Mouse (Mus musculus) stomach, postnatal 0 days (tissue): ENCODE data around the gene Tmed10. TPM values are rescaled to one million over a fixed set of nuclear protein-coding genes. Genes with fewer than 3 reads are reported as not detected.
A peak's percentile ranks its signal among the peaks of the same experiment; 100 is the strongest.

ENCODE experiments used
- ATAC-seq: fragments of 200-750 bp; cut with Nextera tagmentation; 2 replicates; pipeline ENCODE4 v1.8.0; 2017; ENCODE audit not compliant: low FRiP score, low TSS enrichment
- DNase-seq: peaks from one replicate; pipeline ENCODE4 v3.0.0-alpha.2; 2016; ENCODE audit warnings: low spot score
- H3K27ac ChIP-seq: fragments of 300-500 bp; sonication (generic); replicated peaks from 2 replicates; pipeline ENCODE4 v1.5.1; 2014; ENCODE audit warnings: mild to moderate bottlenecking, control low read depth
- H3K27me3 ChIP-seq: fragments of 300-500 bp; sonication (generic); 2 replicates; pipeline ENCODE4 v1.6.1; 2014; ENCODE audit warnings: low read length; ENCODE audit not compliant: control insufficient read depth, insufficient read depth
- H3K36me3 ChIP-seq: fragments of 300-500 bp; sonication (generic); 2 replicates; pipeline ENCODE4 v1.6.1; 2014; ENCODE audit warnings: low read length, mixed read lengths; ENCODE audit not compliant: control insufficient read depth, insufficient read depth
- H3K4me1 ChIP-seq: fragments of 300-500 bp; sonication (generic); replicated peaks from 2 replicates; pipeline ENCODE4 v1.6.1; 2014; ENCODE audit warnings: antibody characterized with exemption; ENCODE audit not compliant: control insufficient read depth, insufficient read depth
- H3K4me2 ChIP-seq: fragments of 300-500 bp; sonication (generic); replicated peaks from 2 replicates; pipeline ENCODE4 v1.6.1; 2014; ENCODE audit warnings: low read depth, mild to moderate bottlenecking, control low read depth, moderate library complexity
- H3K4me3 ChIP-seq: fragments of 300-500 bp; sonication (generic); 2 replicates; pipeline ENCODE4 v1.5.1; 2014; ENCODE audit warnings: low read depth, low read length, control low read depth
- H3K9ac ChIP-seq: fragments of 300-500 bp; sonication (generic); 2 replicates; pipeline ENCODE4 v1.6.1; 2014; ENCODE audit warnings: mild to moderate bottlenecking, low read length, control low read depth, mixed read lengths
- H3K9me3 ChIP-seq: fragments of 300-500 bp; sonication (generic); 2 replicates; pipeline ENCODE4 v1.6.1; 2016; ENCODE audit warnings: low read length; ENCODE audit not compliant: control insufficient read depth
- CTCF ChIP-seq: IDR thresholded peaks from 2 replicates; pipeline ENCODE4 v1.5.1; 2016; ENCODE audit warnings: antibody characterized with exemption, low read depth, mild to moderate bottlenecking, moderate library complexity
- EP300 ChIP-seq: optimal IDR thresholded peaks from 2 replicates; pipeline ENCODE3; 2016; ENCODE audit warnings: antibody characterized with exemption
- WGBS: fragments of 180-500 bp; shearing (Covaris S2); extraction: QIAGEN DNeasy Blood & Tissue Kit; methylation state at CpG from one replicate; pipeline ENCODE4 v1.1.7; 2014; 5-methylcytosine and 5-hydroxymethylcytosine counted together
- polyA plus RNA-seq: library from polyadenylated mRNA; unstranded; fragments of >200 nt; fragmentation: Nextera tagmentation; extraction: Ambion mirVana; gene quantifications from 2 replicates; pipeline ENCODE4 v1.2.1, GENCODE M21; 2015

Tmed10 gene
- polyA plus RNA-seq, 1 experiment from 2014 or later, result 370 TPM

DNA sequence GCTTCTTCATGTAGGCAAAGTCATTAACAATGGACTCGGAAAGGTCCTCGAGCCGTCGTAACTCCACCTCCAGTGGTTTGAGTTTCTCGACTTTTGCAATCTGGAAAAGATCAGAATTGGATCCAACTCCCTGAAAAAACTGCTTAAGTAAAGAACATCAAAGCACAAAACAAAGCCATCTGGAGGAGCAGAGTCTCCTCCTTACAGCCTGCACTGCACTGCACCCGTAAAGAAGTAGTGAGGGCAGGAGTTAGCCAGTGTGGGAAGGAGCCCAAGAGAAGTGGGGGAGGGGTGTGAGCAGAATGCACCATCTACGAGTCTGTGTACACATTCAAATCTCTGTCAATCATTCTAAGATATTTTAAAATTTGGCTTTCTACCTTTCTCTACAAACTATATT is 30.4 kb downstream of the Tmed10 start:
- ATAC-seq (no peak), DNase-seq (no peak)
- H3K4me1 ChIP-seq, result no peaks in the 10 kb centered on the region; the same call in 1 of the 2 replicates
- no peak overlapping the region for H3K9ac ChIP-seq
- H3K27ac ChIP-seq, result no peak overlapping the region
- TF ChIP-seq CTCF, result no peak
- TF ChIP-seq EP300, result no peak
- WGBS, result 49% methylated on average over 7 of the region's 7 CpGs
- no peak overlapping the region for H3K4me3 ChIP-seq
- no peak overlapping the region for H3K4me2 ChIP-seq
- H3K9me3 ChIP-seq, result no peaks in the 10 kb centered on the region
- no peaks in the 10 kb centered on the region for H3K27me3 ChIP-seq
- H3K36me3 ChIP-seq, result peaks cover 5% of the 10 kb centered on the region; the same call in 1 of the 2 replicates

DNA sequence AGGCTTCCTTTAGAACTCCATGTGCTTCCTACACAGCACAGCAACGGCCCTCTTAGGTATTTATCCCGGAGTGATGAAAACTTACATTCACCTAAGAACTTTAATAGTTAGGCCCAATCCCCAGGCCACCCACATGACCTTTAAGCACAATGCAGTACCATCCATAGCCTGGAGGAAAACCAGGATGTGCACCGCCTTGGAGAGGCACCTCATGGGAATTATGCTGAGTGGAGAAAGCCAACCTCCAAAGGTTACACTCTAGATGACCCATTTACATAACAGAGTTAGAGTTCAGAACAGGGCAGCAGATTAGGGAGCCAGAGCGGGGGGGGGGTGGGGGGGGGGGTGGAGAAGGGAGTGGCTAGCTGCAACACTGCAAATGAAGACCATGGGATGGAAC is 32.3 kb downstream of the Tmed10 start:
- H3K9me3 ChIP-seq, result no peaks in the 10 kb centered on the region
- TF ChIP-seq EP300 (no peak), CTCF (no peak)

DNA sequence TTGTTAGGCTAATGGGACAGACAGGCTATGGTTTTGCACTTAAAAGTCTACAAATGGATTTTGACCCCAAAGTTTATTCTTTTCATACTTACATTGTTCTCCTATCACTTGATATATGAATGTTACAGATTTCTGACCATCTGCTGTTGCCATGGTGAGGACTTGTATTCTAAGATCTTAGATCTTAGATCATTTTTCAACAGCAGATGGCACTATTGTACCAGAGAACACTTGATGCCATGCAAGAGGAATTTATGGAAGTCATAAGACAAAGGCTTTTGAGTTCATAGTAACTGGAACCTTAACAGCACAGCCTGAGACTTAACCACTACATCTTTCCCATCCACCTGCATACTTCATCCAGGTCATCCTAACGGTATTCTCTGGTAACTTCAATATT is 33.5 kb downstream of the Tmed10 start:
- H3K36me3 ChIP-seq, result peaks cover under 1% of the 10 kb centered on the region; the same call in 1 of the 2 replicates
- no peaks in the 10 kb centered on the region for H3K9me3 ChIP-seq
- ATAC-seq, result no peak
- H3K9ac ChIP-seq, result no peak overlapping the region
- TF ChIP-seq EP300 (no peak), CTCF (peak; percentile 83)
- H3K27me3 ChIP-seq, result no peaks in the 10 kb centered on the region
- 44% methylated on average over 1 of the region's 1 CpGs for WGBS
- H3K4me1 ChIP-seq, result 0 out of 2 replicates have a peak, but pooled peaks cover 2% of the 10 kb centered on the region
- no peak overlapping the region for H3K4me3 ChIP-seq
- H3K27ac ChIP-seq, result no peak overlapping the region
- no peak for DNase-seq
- H3K4me2 ChIP-seq, result no peak overlapping the region

More for the DNA sequence above, 32.3 kb downstream of the Tmed10 start:
- WGBS, result 68% methylated on average over 4 of the region's 4 CpGs
- DNase-seq, result no peak
- Histone ChIP-seq H3K4me3 (no peak overlapping the region), H3K36me3 (no peaks in the 10 kb centered on the region), H3K9ac (no peak overlapping the region), H3K4me1 (peaks cover 2% of the 10 kb centered on the region; the same call in 1 of the 2 replicates), H3K27ac (no peak overlapping the region), H3K4me2 (no peak overlapping the region), H3K27me3 (no peaks in the 10 kb centered on the region)
- ATAC-seq, result no peak

DNA sequence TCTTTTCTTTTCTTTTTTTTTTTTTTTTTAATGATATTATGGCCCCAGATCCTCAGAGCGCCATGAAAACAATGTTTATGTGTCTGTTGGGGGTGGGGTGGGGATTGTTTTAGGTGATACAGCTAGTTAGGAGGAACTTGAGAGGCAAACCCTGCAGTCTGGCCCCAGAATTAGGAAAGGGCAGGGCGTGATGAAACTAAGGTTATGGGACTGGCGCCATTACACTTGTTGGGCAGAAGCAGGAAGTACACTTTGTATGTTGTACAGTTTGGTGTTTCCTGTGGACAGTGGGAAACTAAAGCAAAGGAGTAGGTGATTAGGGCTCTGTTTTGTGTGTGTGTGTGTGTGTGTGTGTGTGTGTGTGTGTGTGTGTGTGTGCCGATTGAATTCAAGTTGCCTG is 34.7 kb downstream of the Tmed10 start:
- 38% methylated on average over 4 of the region's 4 CpGs for WGBS
- peak; percentile 39 for DNase-seq

DNA sequence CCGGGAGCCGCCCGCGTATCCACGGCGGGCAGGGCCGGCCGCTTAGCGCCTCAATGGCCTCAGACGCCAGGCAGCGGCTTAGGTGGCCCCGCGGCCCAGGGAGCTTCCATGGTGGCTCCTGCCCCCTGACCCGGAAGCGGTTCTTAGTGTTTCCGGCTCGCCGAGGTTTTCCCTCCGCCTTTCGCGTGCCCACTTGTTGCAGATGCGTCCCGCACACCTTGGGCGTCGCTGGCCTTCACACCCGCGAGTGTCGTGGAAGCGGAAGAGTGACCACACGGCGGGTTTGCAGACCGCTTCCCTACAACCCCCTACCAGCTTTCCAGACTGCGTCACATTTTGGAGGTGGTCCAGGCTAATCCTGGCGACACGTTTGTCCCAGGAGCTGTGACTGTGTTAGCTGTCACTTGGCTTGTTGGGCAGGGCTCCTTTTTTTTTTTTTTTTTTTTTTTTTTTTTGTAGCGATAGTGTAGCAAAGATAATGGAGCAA is 35.4 kb downstream of the Tmed10 start, which contains the start of gene Nek9:
Gene Nek9 (minus strand): TSS at position 120 of the 487 bp plus-strand sequence.
- peak within 1 kb of the TSS; percentile 97 for H3K9ac ChIP-seq
- H3K27me3 ChIP-seq, result no peaks in the 10 kb centered on the region
- H3K4me1 ChIP-seq, result 0 out of 2 replicates have a peak, but pooled peaks cover 2% of the 10 kb centered on the region
- WGBS, result under 1% methylated on average over 36 of the region's 36 CpGs
- H3K4me3 ChIP-seq, result peak within 1 kb of the TSS; percentile 95
- peak within 1 kb of the TSS; percentile 96 for H3K27ac ChIP-seq
- H3K9me3 ChIP-seq, result no peaks in the 10 kb centered on the region
- TF ChIP-seq CTCF (peak; percentile 24; the same call in 1 of the 2 replicates), EP300 (no peak)
- peaks cover 5% of the 10 kb centered on the region; the same call in 1 of the 2 replicates for H3K36me3 ChIP-seq
- ATAC-seq (peak; percentile 90), DNase-seq (peak; percentile 93)
- H3K4me2 ChIP-seq, result peak within 1 kb of the TSS; percentile 78

More for the DNA sequence above, 34.7 kb downstream of the Tmed10 start:
- 0 out of 2 replicates have a peak, but pooled peaks cover 2% of the 10 kb centered on the region for H3K4me1 ChIP-seq
- ATAC-seq, result no peak
- no peaks in the 10 kb centered on the region for H3K27me3 ChIP-seq
- H3K9ac ChIP-seq, result no peak overlapping the region
- H3K27ac ChIP-seq, result 0 out of 2 replicates have a peak overlapping the region, but pooled peaks have one; percentile 53
- TF ChIP-seq EP300 (no peak), CTCF (0 out of 2 replicates have a peak, but pooled peaks have one; percentile 7)
- peaks cover 5% of the 10 kb centered on the region; the same call in 1 of the 2 replicates for H3K36me3 ChIP-seq
- H3K4me3 ChIP-seq, result no peak overlapping the region
- H3K4me2 ChIP-seq, result peak overlapping the region; percentile 78
- no peaks in the 10 kb centered on the region for H3K9me3 ChIP-seq

DNA sequence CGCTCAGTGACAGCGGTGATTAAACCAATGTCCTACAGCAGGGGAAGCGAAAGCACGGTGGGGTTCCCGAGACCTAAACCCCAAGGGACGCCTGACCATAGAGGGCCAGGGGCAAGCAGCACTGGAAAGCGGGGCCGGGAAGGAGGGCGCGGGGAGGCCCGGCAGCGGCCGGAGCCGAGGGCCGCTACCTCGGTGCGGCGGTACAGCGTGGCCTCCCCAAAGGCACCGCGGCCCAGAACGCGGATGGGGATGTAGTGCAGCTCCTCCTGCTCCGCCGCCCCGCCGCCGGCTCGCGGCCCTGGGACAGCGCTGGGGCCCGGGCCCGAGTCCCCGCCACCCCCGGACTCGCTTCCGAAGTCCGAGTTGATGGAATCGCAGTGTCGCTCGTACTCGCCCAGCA is 35.8 kb downstream of the Tmed10 start:
- no peaks in the 10 kb centered on the region for H3K27me3 ChIP-seq
- H3K4me3 ChIP-seq, result peak overlapping the region; percentile 95

More for the DNA sequence above, 35.8 kb downstream of the Tmed10 start:
- WGBS, result 1% methylated on average over 38 of the region's 42 CpGs
- Histone ChIP-seq H3K4me1 (0 out of 2 replicates have a peak, but pooled peaks cover 2% of the 10 kb centered on the region), H3K4me2 (peak overlapping the region; percentile 78), H3K9ac (peak overlapping the region; percentile 97), H3K27ac (peak overlapping the region; percentile 96), H3K9me3 (no peaks in the 10 kb centered on the region), H3K36me3 (peaks cover 5% of the 10 kb centered on the region; the same call in 1 of the 2 replicates)
- no peak for DNase-seq
- TF ChIP-seq CTCF (no peak), EP300 (no peak)
- ATAC-seq, result peak; percentile 60
